Mouse (Mus musculus) heart, postnatal 0 days (tissue): ENCODE measurements around the gene Naa25.

Experiments used
- CTCF ChIP-seq: IDR thresholded peaks from 2 replicates; pipeline ENCODE4 v1.5.1; 2016; ENCODE audit warnings: antibody characterized with exemption, control low read depth, low read depth
- EP300 ChIP-seq: IDR thresholded peaks from 2 replicates; pipeline ENCODE4 v1.6.1; 2016; ENCODE audit warnings: antibody characterized with exemption, low read depth

DNA sequence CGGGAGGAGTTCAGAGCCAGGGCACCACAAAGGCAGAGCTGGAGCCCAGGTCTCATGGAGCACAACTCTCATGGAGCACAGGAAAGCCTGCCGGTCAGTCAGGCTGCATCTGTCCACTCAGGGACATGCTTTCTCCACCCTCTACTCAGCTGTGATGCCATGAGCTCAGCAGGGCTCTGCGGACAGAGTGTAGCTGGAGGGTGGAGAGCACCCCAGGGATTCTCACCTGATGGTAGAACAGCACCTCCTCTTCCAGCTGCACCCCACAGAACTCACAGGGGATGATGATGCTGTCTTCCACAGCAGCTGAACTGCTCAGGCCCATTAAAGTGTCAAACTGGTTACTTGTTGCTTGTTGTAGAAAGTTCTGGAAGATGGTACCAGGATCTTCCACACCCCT, 22.9 kb upstream of the Naa25 start:
- TF ChIP-seq CTCF (no peak), EP300 (no peak)
